ENCODE assay signal across 22 mouse cellular contexts in genomic region chr11:35202332-35202731, GRCm38 (mm10).
DNase-seq lines count a peak whose midpoint lies in the region; ATAC-seq and TF ChIP-seq lines count a peak whose summit lies in the region.
"Had no signal": no experiment of that assay in that cellular context is flagged by ENCODE, and none has a peak within 500 bp of the region (broad histone marks: within the 10 kb centered on the region; RNA-seq: fewer than 3 reads in every experiment).

No protein-coding gene starts in this region.

- peak overlapping the region; percentile 63 for H3K27ac ChIP-seq in layer of hippocampus, adult 2 months
- H3K27ac ChIP-seq in limb, embryonic 10.5 days: no peak overlapping the region
- H3K27ac ChIP-seq: embryonic facial prominence, embryonic 13.5 days; forebrain, embryonic 13.5 days; heart, embryonic 15.5 days; hindbrain, embryonic 13.5 days; hindbrain, postnatal 0 days had no signal

- H3K4me3 ChIP-seq in layer of hippocampus, adult 2 months: no peak overlapping the region
- H3K4me3 ChIP-seq in limb, embryonic 10.5 days: no peak overlapping the region
- H3K4me3 ChIP-seq: embryonic facial prominence, embryonic 13.5 days; forebrain, embryonic 13.5 days; heart, embryonic 15.5 days; hindbrain, embryonic 13.5 days had no signal

- TF ChIP-seq CTCF in layer of hippocampus, adult 2 months (conservative IDR thresholded peaks at IDR 0.05): no peak

- no peaks in the 10 kb centered on the region for H3K36me3 ChIP-seq in limb, embryonic 10.5 days
- H3K36me3 ChIP-seq: embryonic facial prominence, embryonic 13.5 days; heart, embryonic 15.5 days; hindbrain, embryonic 13.5 days had no signal

- H3K27me3 ChIP-seq in limb, embryonic 10.5 days (ENCODE audit: low read depth, poor library complexity, severe bottlenecking): no peaks in the 10 kb centered on the region
- H3K27me3 ChIP-seq: embryonic facial prominence, embryonic 13.5 days; heart, embryonic 15.5 days had no signal

- peaks cover 40% of the 10 kb centered on the region for H3K4me1 ChIP-seq in limb, embryonic 10.5 days
- H3K4me1 ChIP-seq: heart, embryonic 15.5 days had no signal

- no peak for DNase-seq in frontal cortex, postnatal 10 days (ENCODE audit: low spot score in 2 of 2)
- DNase-seq in layer of hippocampus, adult 2 months (ENCODE audit: low spot score in 2 of 2): no peak
- DNase-seq in layer of hippocampus, adult 8-10 months (ENCODE audit: low spot score in 2 of 2): no peak
- peak; percentile 71 for DNase-seq in brain, adult 2 months (ENCODE audit: low read depth, low spot score)
- DNase-seq in limb, embryonic 10.5 days (ENCODE audit: low spot score): peak; percentile 22
- no peak for DNase-seq in spleen, postnatal 4 days (ENCODE audit: low spot score in 2 of 2)
- DNase-seq: adrenal gland, postnatal 36 days; cerebellum, adult 11-12 months; cerebellum, adult 9-10 months; cerebellum, postnatal 25 days; forebrain, postnatal 0 days; gastrocnemius, postnatal 36 days; heart, adult 11 months; heart, postnatal 14 days had no signal

- peak; percentile 88 for ATAC-seq in frontal cortex, adult (ENCODE audit: low TSS enrichment)
- ATAC-seq: activated CD4-positive, CD25-positive, alpha-beta regulatory T cell, adult 4 months; forebrain, embryonic 13.5 days; forebrain, postnatal 0 days; hindbrain, postnatal 0 days; Patski had no signal

- 81% methylated on average over 5 of the region's 5 CpGs for WGBS in limb, embryonic 10.5 days

- H3K9me3 ChIP-seq in limb, embryonic 10.5 days (replicated peaks): no peaks in the 10 kb centered on the region
- H3K9me3 ChIP-seq: embryonic facial prominence, embryonic 13.5 days; forebrain, embryonic 13.5 days; heart, embryonic 15.5 days; hindbrain, embryonic 13.5 days had no signal

Comparison
In these comparisons a context has a peak if more than half of its experiments do, and no peak if none do; other contexts are left out.
1. DNase-seq: peak in brain, adult 2 months (single experiment) and limb, embryonic 10.5 days (single experiment); none in frontal cortex, postnatal 10 days (0 of 2), layer of hippocampus, adult 2 months (0 of 2), layer of hippocampus, adult 8-10 months (0 of 2) and spleen, postnatal 4 days (0 of 2).